Mouse (Mus musculus) CH12.LX (cell line): ENCODE results near the gene Cd3g.

Experiments used
- BHLHE40 ChIP-seq: IDR thresholded peaks from 2 replicates; pipeline ENCODE4 v1.6.1; 2011; ENCODE audit warnings: mild to moderate bottlenecking, low read depth, low read length, improper control_type of control experiment
- CHD2 ChIP-seq: IDR thresholded peaks from 2 replicates; pipeline ENCODE4 v1.6.1; 2011; ENCODE audit warnings: low read length, improper control_type of control experiment
- CTCF ChIP-seq, 2 experiments: IDR thresholded peaks in 1 of 2; conservative IDR thresholded peaks in 1 of 2; 2 replicates each; pipeline ENCODE4 v1.5.1; 2011 to 2012; ENCODE audit warnings: low read depth in 2 of 2, low read length in 2 of 2, improper control_type of control experiment in 1 of 2, inconsistent platforms in 1 of 2, mild to moderate bottlenecking in 1 of 2, moderate library complexity in 1 of 2
- ELF1 ChIP-seq: IDR thresholded peaks from 2 replicates; pipeline ENCODE4 v1.6.1; 2014; ENCODE audit warnings: low read depth, mild to moderate bottlenecking, inconsistent platforms, low read length, improper control_type of control experiment
- EP300 ChIP-seq: IDR thresholded peaks from 2 replicates; pipeline ENCODE4 v1.6.1; 2011; ENCODE audit warnings: low read length, improper control_type of control experiment
- ETS1 ChIP-seq: conservative IDR thresholded peaks from 2 replicates; pipeline ENCODE4 v1.6.1; 2012; ENCODE audit warnings: low read depth, mild to moderate bottlenecking, inconsistent platforms, low read length, improper control_type of control experiment, moderate library complexity
- POLR2A ChIP-seq: IDR thresholded peaks from 2 replicates; pipeline ENCODE4 v1.6.1; 2011; ENCODE audit warnings: low read depth, mild to moderate bottlenecking, improper control_type of control experiment, low read length
- SIN3A ChIP-seq: IDR thresholded peaks from 2 replicates; pipeline ENCODE4 v1.6.1; 2012; ENCODE audit warnings: low read length, improper control_type of control experiment, inconsistent platforms
- UBTF ChIP-seq: IDR thresholded peaks from 2 replicates; pipeline ENCODE4 v1.6.1; 2012; ENCODE audit warnings: low read depth, mild to moderate bottlenecking, inconsistent platforms, low read length, improper control_type of control experiment, moderate library complexity
- ZMIZ1 ChIP-seq: IDR thresholded peaks from 2 replicates; pipeline ENCODE4 v1.6.1; 2012; ENCODE audit warnings: low read depth, mild to moderate bottlenecking, inconsistent platforms, low read length, improper control_type of control experiment

- TF ChIP-seq BHLHE40, result no peak
- TF ChIP-seq POLR2A, result no peak
- no peak for TF ChIP-seq ELF1
- TF ChIP-seq CTCF (conservative IDR thresholded peaks at IDR 0.05 in 1 of 2, IDR thresholded peaks at IDR 0.05 in 1 of 2; ENCODE audit: low read depth in 2 of 2, low read length in 2 of 2), result no peak
- no peak for TF ChIP-seq SIN3A
- no peak; the same call in 1 of the 2 replicates for TF ChIP-seq ETS1
- peak; percentile 69 for TF ChIP-seq EP300
- TF ChIP-seq ZMIZ1, result no peak
- no peak for TF ChIP-seq UBTF
- TF ChIP-seq CHD2, result no peak; the same call in 1 of the 2 replicates
These were observed 27.2 kb upstream of the Cd3g start for GRCm38 (mm10) chr9:45007404-45007803.
